Mouse (Mus musculus): Measurements from ENCODE around the gene Zfp13. TPM values are rescaled to one million over a fixed set of nuclear protein-coding genes. Genes with fewer than 3 reads are reported as not detected.
"Not testable (repeated sequence)": the region's sequence is repeated elsewhere in the genome, so short reads cannot be mapped to it uniquely, and the experiment has no call there.

The Zfp13 gene
- polyA plus RNA-seq, 1 experiment from 2014 or later = 29.4 TPM

GRCm38 (mm10) chr17:23599605-23600063, 347 bp upstream of the Zfp13 start:
- Histone ChIP-seq H3K27me3 (ENCODE audit: control insufficient read depth, insufficient read depth, low read depth, low read length) (no peaks in the 10 kb centered on the region; the same call in 1 of the 2 replicates), H3K4me3 (ENCODE audit: low read depth, low read length) (peak overlapping the region; percentile 37), H3K9me3 (replicated peaks; ENCODE audit: control insufficient read depth, low read length, poor library complexity, severe bottlenecking) (no peaks in the 10 kb centered on the region), H3K27ac (ENCODE audit: low read length) (peak overlapping the region; percentile 38), H3K9ac (ENCODE audit: low read depth, low read length) (peak overlapping the region; percentile 39), H3K4me2 (ENCODE audit: low read length) (peak overlapping the region; percentile 52), H3K36me3 (ENCODE audit: control insufficient read depth, insufficient read depth, low read length) (no peaks in the 10 kb centered on the region), H3K4me1 (ENCODE audit: control insufficient read depth, insufficient read depth, low read length) (peaks cover 3% of the 10 kb centered on the region; the same call in 1 of the 2 replicates)
- ATAC-seq = peak; percentile 12; the same call in 1 of the 2 replicates
- 42% methylated on average over 7 of the region's 7 CpGs for WGBS

GRCm38 (mm10) chr17:23595139-23595538, 4.1 kb downstream of the Zfp13 start:
- H3K9me3 ChIP-seq (replicated peaks; ENCODE audit: control insufficient read depth, low read length, poor library complexity, severe bottlenecking); ATAC-seq; H3K27ac ChIP-seq (ENCODE audit: low read length); H3K4me1 ChIP-seq (ENCODE audit: control insufficient read depth, insufficient read depth, low read length); H3K36me3 ChIP-seq (ENCODE audit: control insufficient read depth, insufficient read depth, low read length); H3K4me2 ChIP-seq (ENCODE audit: low read length); H3K9ac ChIP-seq (ENCODE audit: low read depth, low read length); H3K27me3 ChIP-seq (ENCODE audit: control insufficient read depth, insufficient read depth, low read depth, low read length); H3K4me3 ChIP-seq (ENCODE audit: low read depth, low read length): not testable (repeated sequence)
- WGBS = 75% methylated on average over 4 of the region's 4 CpGs

GRCm38 (mm10) chr17:23592926-23593300, 6.4 kb downstream of the Zfp13 start:
- H3K4me1 ChIP-seq (ENCODE audit: control insufficient read depth, insufficient read depth, low read length) = peaks cover 5% of the 10 kb centered on the region
- ATAC-seq = peak; percentile 84
- no peaks in the 10 kb centered on the region for H3K36me3 ChIP-seq (ENCODE audit: control insufficient read depth, insufficient read depth, low read length)
- H3K4me3 ChIP-seq (ENCODE audit: low read depth, low read length) = peak overlapping the region; percentile 44
- no peaks in the 10 kb centered on the region for H3K27me3 ChIP-seq (ENCODE audit: control insufficient read depth, insufficient read depth, low read depth, low read length)
- peak overlapping the region; percentile 70 for H3K4me2 ChIP-seq (ENCODE audit: low read length)
- no peaks in the 10 kb centered on the region for H3K9me3 ChIP-seq (replicated peaks; ENCODE audit: control insufficient read depth, low read length, poor library complexity, severe bottlenecking)
- H3K9ac ChIP-seq (ENCODE audit: low read depth, low read length) = peak overlapping the region; percentile 70
- peak overlapping the region; percentile 77 for H3K27ac ChIP-seq (ENCODE audit: low read length)
- 14% methylated on average over 13 of the region's 13 CpGs for WGBS

GRCm38 (mm10) chr17:23592208-23592925, 6.9 kb downstream of the Zfp13 start:
- H3K27me3 ChIP-seq (ENCODE audit: control insufficient read depth, insufficient read depth, low read depth, low read length) = no peaks in the 10 kb centered on the region
- H3K27ac ChIP-seq (ENCODE audit: low read length) = peak overlapping the region; percentile 77
- peak overlapping the region; percentile 70 for H3K4me2 ChIP-seq (ENCODE audit: low read length)
- H3K4me3 ChIP-seq (ENCODE audit: low read depth, low read length) = peak overlapping the region; percentile 44
- peak overlapping the region; percentile 70 for H3K9ac ChIP-seq (ENCODE audit: low read depth, low read length)
- no peaks in the 10 kb centered on the region for H3K9me3 ChIP-seq (replicated peaks; ENCODE audit: control insufficient read depth, low read length, poor library complexity, severe bottlenecking)
- peak; percentile 99 for ATAC-seq
- peaks cover 5% of the 10 kb centered on the region for H3K4me1 ChIP-seq (ENCODE audit: control insufficient read depth, insufficient read depth, low read length)
- no peaks in the 10 kb centered on the region for H3K36me3 ChIP-seq (ENCODE audit: control insufficient read depth, insufficient read depth, low read length)
- 7% methylated on average over 34 of the region's 34 CpGs for WGBS

GRCm38 (mm10) chr17:23587253-23587652, 12.0 kb downstream of the Zfp13 start:
- peaks cover 29% of the 10 kb centered on the region for H3K4me1 ChIP-seq (ENCODE audit: control insufficient read depth, insufficient read depth, low read length)
- H3K4me3 ChIP-seq (ENCODE audit: low read depth, low read length) = no peak overlapping the region
- H3K9ac ChIP-seq (ENCODE audit: low read depth, low read length) = no peak overlapping the region
- H3K27me3 ChIP-seq (ENCODE audit: control insufficient read depth, insufficient read depth, low read depth, low read length) = no peaks in the 10 kb centered on the region
- WGBS = 63% methylated on average over 2 of the region's 2 CpGs
- ATAC-seq = no peak
- no peaks in the 10 kb centered on the region for H3K9me3 ChIP-seq (replicated peaks; ENCODE audit: control insufficient read depth, low read length, poor library complexity, severe bottlenecking)
- no peak overlapping the region for H3K27ac ChIP-seq (ENCODE audit: low read length)
- H3K36me3 ChIP-seq (ENCODE audit: control insufficient read depth, insufficient read depth, low read length) = no peaks in the 10 kb centered on the region
- no peak overlapping the region for H3K4me2 ChIP-seq (ENCODE audit: low read length)

GRCm38 (mm10) chr17:23585721-23586491, 13.4 kb downstream of the Zfp13 start:
- H3K27ac ChIP-seq (ENCODE audit: low read length) = peak overlapping the region; percentile 73
- WGBS = under 1% methylated on average over 22 of the region's 22 CpGs
- no peaks in the 10 kb centered on the region for H3K36me3 ChIP-seq (ENCODE audit: control insufficient read depth, insufficient read depth, low read length)
- H3K4me3 ChIP-seq (ENCODE audit: low read depth, low read length) = peak overlapping the region; percentile 82
- H3K9ac ChIP-seq (ENCODE audit: low read depth, low read length) = peak overlapping the region; percentile 89
- peak; percentile 92 for ATAC-seq
- peak overlapping the region; percentile 98 for H3K4me2 ChIP-seq (ENCODE audit: low read length)
- H3K27me3 ChIP-seq (ENCODE audit: control insufficient read depth, insufficient read depth, low read depth, low read length) = no peaks in the 10 kb centered on the region
- peaks cover 26% of the 10 kb centered on the region for H3K4me1 ChIP-seq (ENCODE audit: control insufficient read depth, insufficient read depth, low read length)
- H3K9me3 ChIP-seq (replicated peaks; ENCODE audit: control insufficient read depth, low read length, poor library complexity, severe bottlenecking) = no peaks in the 10 kb centered on the region

GRCm38 (mm10) chr17:23584786-23585185, 14.5 kb downstream of the Zfp13 start:
- Histone ChIP-seq H3K4me1 (ENCODE audit: control insufficient read depth, insufficient read depth, low read length) (peaks cover 26% of the 10 kb centered on the region), H3K9ac (ENCODE audit: low read depth, low read length) (peak overlapping the region; percentile 89; the same call in 1 of the 2 replicates), H3K27me3 (ENCODE audit: control insufficient read depth, insufficient read depth, low read depth, low read length) (no peaks in the 10 kb centered on the region), H3K27ac (ENCODE audit: low read length) (no peak overlapping the region), H3K4me3 (ENCODE audit: low read depth, low read length) (peak overlapping the region; percentile 82), H3K36me3 (ENCODE audit: control insufficient read depth, insufficient read depth, low read length) (peaks cover 8% of the 10 kb centered on the region; the same call in 1 of the 2 replicates), H3K9me3 (replicated peaks; ENCODE audit: control insufficient read depth, low read length, poor library complexity, severe bottlenecking) (no peaks in the 10 kb centered on the region), H3K4me2 (ENCODE audit: low read length) (peak overlapping the region; percentile 98)
- no peak for ATAC-seq
- WGBS = 96% methylated on average over 8 of the region's 8 CpGs

GRCm38 (mm10) chr17:23575951-23576552, 23.2 kb downstream of the Zfp13 start:
- H3K4me3 ChIP-seq (ENCODE audit: low read depth, low read length) = no peak overlapping the region
- WGBS = 96% methylated on average over 38 of the region's 38 CpGs
- no peaks in the 10 kb centered on the region; the same call in 1 of the 2 replicates for H3K4me1 ChIP-seq (ENCODE audit: control insufficient read depth, insufficient read depth, low read length)
- no peak overlapping the region for H3K4me2 ChIP-seq (ENCODE audit: low read length)
- peaks cover 6% of the 10 kb centered on the region for H3K9me3 ChIP-seq (replicated peaks; ENCODE audit: control insufficient read depth, low read length, poor library complexity, severe bottlenecking)
- ATAC-seq = 0 out of 2 replicates have a peak, but pooled peaks have one; percentile 18
- H3K9ac ChIP-seq (ENCODE audit: low read depth, low read length) = no peak overlapping the region
- H3K27ac ChIP-seq (ENCODE audit: low read length) = no peak overlapping the region
- H3K36me3 ChIP-seq (ENCODE audit: control insufficient read depth, insufficient read depth, low read length) = peaks cover 49% of the 10 kb centered on the region
- H3K27me3 ChIP-seq (ENCODE audit: control insufficient read depth, insufficient read depth, low read depth, low read length) = no peaks in the 10 kb centered on the region
